Mouse (Mus musculus): ENCODE measurements at regions not wholly inside any gene's neighbourhood (a gene's known extent, or its start where the extent isn't known, plus 50 kb on each side); places are given as distances from the start of the nearest gene placed in this dataset.

DNA sequence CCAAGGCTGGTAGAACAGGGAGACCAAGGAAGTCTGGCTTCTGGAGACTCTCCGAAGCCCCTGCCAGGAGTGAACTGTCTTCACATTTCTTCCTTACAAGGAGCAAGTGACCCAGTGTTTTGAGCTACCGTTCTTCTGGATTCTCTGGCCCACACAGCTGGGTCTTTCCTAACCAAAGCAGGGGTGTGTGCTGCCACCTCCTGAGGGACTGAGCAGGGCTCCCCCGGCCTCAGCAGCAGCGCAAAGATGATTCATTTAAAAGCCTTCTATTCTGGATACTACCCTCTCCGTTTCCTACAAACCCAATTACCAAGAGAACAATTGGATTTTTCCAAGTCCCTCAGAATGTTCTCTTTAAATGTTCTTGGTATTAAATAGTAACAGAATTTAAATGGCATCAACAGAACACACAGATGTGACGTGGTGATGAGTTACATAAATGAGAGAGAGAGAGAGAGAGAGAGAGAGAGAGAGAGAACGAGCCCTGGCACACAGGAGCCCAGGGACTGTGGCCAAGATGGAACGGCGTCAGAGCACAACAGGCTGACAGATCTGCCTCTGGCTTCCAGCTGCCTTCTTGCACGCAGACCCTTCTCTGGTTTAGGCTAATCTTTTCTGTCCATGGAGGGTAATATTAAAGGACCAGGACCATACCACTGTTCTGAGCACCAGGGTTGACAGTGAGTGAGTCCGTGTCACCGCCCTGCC, 191.6 kb downstream of the Agtpbp1 start:
- no peak for TF ChIP-seq GATA1 (IDR thresholded peaks at IDR 0.05; ENCODE audit: borderline replicate concordance, low read length)
- no peak for TF ChIP-seq FLI1 (IDR thresholded peaks at IDR 0.05; ENCODE audit: low read length)
- Histone ChIP-seq H3K9me3 (no peaks in the 10 kb centered on the region), H3K4me3 (replicated peaks) (no peak overlapping the region), H3K36me3 (replicated peaks; ENCODE audit: low read length) (no peaks in the 10 kb centered on the region), H3K4me1 (no peaks in the 10 kb centered on the region), H3K27me3 (replicated peaks) (no peaks in the 10 kb centered on the region)

DNA sequence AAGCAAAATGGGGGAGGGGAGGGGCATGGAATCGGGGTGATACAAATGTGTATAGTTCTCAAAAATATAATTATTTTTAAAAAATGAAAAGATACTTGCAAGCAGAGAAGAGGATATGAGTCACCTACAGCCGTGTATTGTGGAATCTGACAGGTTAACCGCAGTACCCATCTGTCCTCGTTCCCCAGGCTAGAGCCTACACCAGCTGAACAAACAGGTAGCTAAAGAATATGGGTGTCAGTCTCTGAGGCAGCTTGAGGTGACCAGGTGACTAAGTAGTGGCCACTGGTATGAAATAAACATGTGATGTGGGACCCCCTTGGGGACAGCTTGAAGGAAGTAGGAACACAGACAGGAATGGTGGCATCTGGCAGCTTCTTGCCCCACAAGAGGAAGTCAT, 192.2 kb downstream of the Agtpbp1 start:
- Histone ChIP-seq H3K9me3 (no peaks in the 10 kb centered on the region), H3K36me3 (replicated peaks; ENCODE audit: low read length) (no peaks in the 10 kb centered on the region), H3K27me3 (replicated peaks) (no peaks in the 10 kb centered on the region), H3K4me3 (replicated peaks) (no peak overlapping the region), H3K4me1 (no peaks in the 10 kb centered on the region)
- TF ChIP-seq GATA1 (IDR thresholded peaks at IDR 0.05; ENCODE audit: borderline replicate concordance, low read length) (no peak), FLI1 (IDR thresholded peaks at IDR 0.05; ENCODE audit: low read length) (no peak)

DNA sequence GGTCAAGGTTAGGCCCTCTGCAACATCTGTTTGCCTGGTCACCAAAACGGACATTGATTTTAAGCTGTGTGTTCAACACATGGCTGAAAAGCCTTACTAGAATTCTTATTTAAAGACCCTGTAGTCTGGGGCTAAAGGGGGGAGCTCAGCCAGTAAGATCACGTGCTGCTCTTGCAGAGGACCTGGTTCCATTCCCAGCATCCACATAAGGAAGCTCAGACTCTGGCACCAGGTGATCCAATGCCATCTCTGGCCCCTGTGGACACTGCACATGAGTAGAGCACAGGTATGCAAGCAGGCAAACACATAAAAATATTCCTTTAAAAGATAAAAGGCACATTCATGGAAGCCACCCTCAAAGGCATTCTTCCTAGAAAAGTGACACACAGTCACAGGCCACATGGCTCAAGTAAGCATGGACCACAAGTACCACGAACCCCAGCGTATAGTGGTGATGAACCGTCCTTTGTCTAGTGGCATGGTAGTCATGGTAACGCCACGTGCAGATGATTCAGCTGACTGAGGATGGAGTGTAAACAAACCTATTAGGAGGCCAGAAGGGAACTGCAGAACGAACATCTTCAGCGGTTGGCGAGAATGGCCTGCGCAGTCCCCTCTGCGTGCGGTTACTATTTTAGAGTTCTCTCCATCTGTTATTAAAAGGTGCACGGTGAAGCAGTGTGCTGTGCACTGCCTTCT, 197.3 kb downstream of the Agtpbp1 start:
- no peaks in the 10 kb centered on the region; the same call in 1 of the 2 replicates for H3K9me3 ChIP-seq
- no peaks in the 10 kb centered on the region for H3K36me3 ChIP-seq (replicated peaks; ENCODE audit: low read length)
- TF ChIP-seq FLI1 (IDR thresholded peaks at IDR 0.05; ENCODE audit: low read length) (no peak), GATA1 (IDR thresholded peaks at IDR 0.05; ENCODE audit: borderline replicate concordance, low read length) (no peak)
- H3K4me3 ChIP-seq (replicated peaks) = no peak overlapping the region
- no peaks in the 10 kb centered on the region for H3K4me1 ChIP-seq
- H3K27me3 ChIP-seq (replicated peaks) = no peaks in the 10 kb centered on the region

DNA sequence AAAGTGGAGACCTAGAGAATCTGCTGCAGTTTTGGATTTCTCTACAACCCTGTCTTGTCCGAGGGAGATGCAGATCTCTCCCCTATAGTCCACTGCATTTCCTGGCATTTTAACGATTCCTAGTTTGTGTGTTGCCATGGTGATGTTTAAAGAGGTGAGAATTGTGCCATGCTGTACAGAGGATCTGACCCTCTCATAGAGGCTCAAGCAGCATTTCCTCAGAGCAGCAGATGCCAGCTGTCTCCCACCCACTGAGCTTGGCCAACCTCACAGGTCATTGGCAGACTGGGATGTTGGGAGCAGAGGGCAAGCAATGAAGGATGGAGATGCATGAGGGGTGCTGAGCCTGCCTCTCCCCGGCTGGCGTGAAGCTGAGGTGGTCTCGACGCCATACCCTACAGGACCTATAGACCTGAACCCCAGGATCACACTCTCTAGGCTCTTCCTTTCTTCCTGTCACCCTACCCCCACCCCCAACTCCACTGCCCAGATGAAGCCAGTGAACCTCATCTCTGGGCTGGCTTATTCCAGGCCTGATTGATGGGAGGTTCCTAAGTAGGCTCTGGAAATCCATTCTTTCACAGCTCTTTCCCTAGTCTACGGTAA, 198.0 kb downstream of the Agtpbp1 start:
- Histone ChIP-seq H3K27me3 (replicated peaks) (no peaks in the 10 kb centered on the region), H3K9me3 (no peaks in the 10 kb centered on the region; the same call in 1 of the 2 replicates), H3K36me3 (replicated peaks; ENCODE audit: low read length) (no peaks in the 10 kb centered on the region), H3K4me3 (replicated peaks) (no peak overlapping the region), H3K4me1 (no peaks in the 10 kb centered on the region)
- TF ChIP-seq GATA1 (IDR thresholded peaks at IDR 0.05; ENCODE audit: borderline replicate concordance, low read length) = no peak
- no peak for TF ChIP-seq FLI1 (IDR thresholded peaks at IDR 0.05; ENCODE audit: low read length)

DNA sequence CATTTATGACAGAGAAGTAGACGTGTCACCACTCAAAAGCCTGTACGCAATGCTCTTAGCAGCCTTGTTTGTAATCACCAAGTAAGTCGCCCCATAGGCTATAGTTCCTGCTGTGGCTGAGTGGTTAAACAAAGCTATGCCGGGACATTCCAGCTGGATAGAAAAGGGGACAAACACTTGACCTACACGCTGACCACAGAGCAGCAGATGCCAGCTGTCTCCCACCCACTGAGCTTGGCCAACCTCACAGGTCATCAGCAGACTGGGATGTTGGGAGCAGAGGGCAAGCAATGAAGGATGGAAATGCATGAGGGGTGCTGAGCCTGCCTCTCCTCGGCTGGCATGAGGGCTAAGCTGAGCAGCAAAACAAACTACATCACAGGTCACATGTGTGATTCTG, 199.2 kb downstream of the Agtpbp1 start:
- Histone ChIP-seq H3K27me3 (replicated peaks) (no peaks in the 10 kb centered on the region), H3K4me3 (replicated peaks) (no peak overlapping the region), H3K4me1 (no peaks in the 10 kb centered on the region), H3K9me3 (no peaks in the 10 kb centered on the region; the same call in 1 of the 2 replicates), H3K36me3 (replicated peaks; ENCODE audit: low read length) (no peaks in the 10 kb centered on the region)
- TF ChIP-seq GATA1 (IDR thresholded peaks at IDR 0.05; ENCODE audit: borderline replicate concordance, low read length) (no peak), FLI1 (IDR thresholded peaks at IDR 0.05; ENCODE audit: low read length) (no peak)

- Histone ChIP-seq H3K27me3 (replicated peaks) (no peaks in the 10 kb centered on the region), H3K9me3 (no peaks in the 10 kb centered on the region), H3K4me1 (no peaks in the 10 kb centered on the region), H3K4me3 (replicated peaks) (no peak overlapping the region), H3K36me3 (replicated peaks; ENCODE audit: low read length) (no peaks in the 10 kb centered on the region)
- TF ChIP-seq FLI1 (IDR thresholded peaks at IDR 0.05; ENCODE audit: low read length) = no peak
- no peak for TF ChIP-seq GATA1 (IDR thresholded peaks at IDR 0.05; ENCODE audit: borderline replicate concordance, low read length)
Observed at GRCm38 (mm10) chr13:59370141-59370816, 214.7 kb downstream of the Agtpbp1 start.

DNA sequence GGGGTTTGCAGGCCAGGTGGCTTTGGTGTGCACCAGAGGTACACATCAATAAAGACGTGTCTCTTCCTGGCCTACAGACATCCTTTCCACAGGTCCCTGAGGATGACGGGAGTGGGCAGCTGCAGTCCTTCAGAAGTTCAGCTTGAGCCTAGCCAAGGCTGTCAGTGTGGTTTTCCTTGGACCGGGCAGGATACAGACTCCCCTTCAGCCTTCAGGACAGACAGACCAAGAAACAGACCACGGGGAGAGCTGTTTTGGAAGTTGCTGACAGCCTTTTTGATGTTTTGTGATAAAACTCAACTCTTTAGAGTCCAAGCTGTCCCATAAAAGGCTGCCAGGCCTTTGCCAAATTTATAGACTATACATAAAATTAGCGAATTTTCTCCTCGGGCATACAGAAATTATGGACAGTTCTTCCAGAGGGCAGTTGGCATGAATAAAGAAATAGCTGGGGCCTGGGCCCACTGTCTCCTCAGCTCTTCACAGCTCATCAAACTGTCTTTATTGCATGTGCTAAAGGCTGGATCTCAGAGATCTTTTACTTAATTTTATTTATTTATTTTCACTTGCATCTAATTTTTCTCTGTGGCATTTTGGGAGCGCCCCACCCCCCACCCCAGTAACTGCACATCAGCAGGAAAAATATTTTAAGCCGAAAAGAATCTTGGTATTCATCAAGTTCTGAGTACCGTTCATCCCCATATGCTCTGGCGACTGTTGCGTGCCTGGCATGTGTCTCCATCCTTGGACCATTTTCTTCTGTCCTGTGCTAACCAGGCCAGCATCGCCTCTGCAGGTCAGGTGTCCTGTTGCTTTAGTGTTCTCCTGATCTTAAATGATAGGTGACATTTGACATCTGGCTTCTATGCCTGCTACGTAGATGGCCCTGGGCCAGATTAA, 216.2 kb downstream of the Agtpbp1 start:
- no peak overlapping the region for H3K4me3 ChIP-seq (replicated peaks)
- TF ChIP-seq FLI1 (IDR thresholded peaks at IDR 0.05; ENCODE audit: low read length) (no peak), GATA1 (IDR thresholded peaks at IDR 0.05; ENCODE audit: borderline replicate concordance, low read length) (no peak)
- H3K4me1 ChIP-seq = no peaks in the 10 kb centered on the region
- H3K36me3 ChIP-seq (replicated peaks; ENCODE audit: low read length) = no peaks in the 10 kb centered on the region
- H3K27me3 ChIP-seq (replicated peaks) = no peaks in the 10 kb centered on the region
- H3K9me3 ChIP-seq = no peaks in the 10 kb centered on the region

DNA sequence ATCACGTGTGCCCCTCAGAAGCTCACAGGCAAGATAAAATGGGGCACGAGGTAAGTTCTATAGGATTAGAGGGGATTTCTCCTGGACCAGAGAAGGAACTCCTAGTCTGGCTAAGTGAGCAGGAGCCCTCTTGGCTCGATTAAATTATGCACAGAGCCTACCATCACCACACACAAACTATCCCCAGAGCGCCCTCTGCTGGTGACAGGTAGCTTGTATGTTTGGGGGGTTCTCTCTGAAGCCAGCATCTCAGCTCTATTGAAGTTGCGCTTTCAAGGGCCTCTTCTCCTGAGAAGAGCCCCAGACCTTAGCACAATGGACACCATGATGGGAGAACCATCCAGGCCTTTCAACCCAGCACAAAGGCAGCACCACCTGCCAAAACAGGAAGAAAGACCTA, 219.6 kb downstream of the Agtpbp1 start:
- Histone ChIP-seq H3K27me3 (replicated peaks) (no peaks in the 10 kb centered on the region), H3K36me3 (replicated peaks; ENCODE audit: low read length) (no peaks in the 10 kb centered on the region), H3K4me1 (no peaks in the 10 kb centered on the region), H3K9me3 (peaks cover 4% of the 10 kb centered on the region; the same call in 1 of the 2 replicates), H3K4me3 (replicated peaks) (no peak overlapping the region)
- TF ChIP-seq GATA1 (IDR thresholded peaks at IDR 0.05; ENCODE audit: borderline replicate concordance, low read length) = no peak
- TF ChIP-seq FLI1 (IDR thresholded peaks at IDR 0.05; ENCODE audit: low read length) = no peak

DNA sequence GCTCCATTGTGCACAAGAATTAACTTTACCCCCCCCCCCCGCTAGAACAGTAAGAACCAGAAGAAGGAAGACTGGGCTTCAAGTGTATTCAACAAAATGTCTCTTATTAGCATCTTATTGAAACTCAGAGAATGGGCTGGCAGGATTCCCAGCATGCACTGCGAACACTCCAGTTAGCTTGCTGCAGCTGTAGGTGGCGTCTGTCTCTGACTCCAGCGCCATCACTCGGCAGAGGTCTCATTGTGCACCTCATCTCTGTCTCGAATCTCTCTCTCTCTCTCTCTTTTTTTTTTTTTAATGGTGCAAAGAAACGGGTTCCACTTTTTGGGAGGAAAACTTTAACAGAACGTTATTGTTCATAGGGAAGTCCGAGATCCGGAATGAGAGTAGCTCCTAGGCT, 221.6 kb downstream of the Agtpbp1 start:
- Histone ChIP-seq H3K4me1 (no peaks in the 10 kb centered on the region), H3K4me3 (replicated peaks) (no peak overlapping the region), H3K36me3 (replicated peaks; ENCODE audit: low read length) (no peaks in the 10 kb centered on the region), H3K27me3 (replicated peaks) (no peaks in the 10 kb centered on the region), H3K9me3 (peaks cover 4% of the 10 kb centered on the region; the same call in 1 of the 2 replicates)
- TF ChIP-seq GATA1 (IDR thresholded peaks at IDR 0.05; ENCODE audit: borderline replicate concordance, low read length) (no peak), FLI1 (IDR thresholded peaks at IDR 0.05; ENCODE audit: low read length) (no peak)

Measured in megakaryocyte, embryonic 14.5 days (primary cell).